Mouse (Mus musculus) thymus, postnatal 36 days (tissue): Measurements from ENCODE around the gene Begain.

ENCODE experiments used
- DNase-seq, 2 experiments: peaks; one replicate each; pipeline ENCODE4 v3.0.0; 2022; ENCODE audit warnings: mixed read lengths in 2 of 2

Begain gene

DNA sequence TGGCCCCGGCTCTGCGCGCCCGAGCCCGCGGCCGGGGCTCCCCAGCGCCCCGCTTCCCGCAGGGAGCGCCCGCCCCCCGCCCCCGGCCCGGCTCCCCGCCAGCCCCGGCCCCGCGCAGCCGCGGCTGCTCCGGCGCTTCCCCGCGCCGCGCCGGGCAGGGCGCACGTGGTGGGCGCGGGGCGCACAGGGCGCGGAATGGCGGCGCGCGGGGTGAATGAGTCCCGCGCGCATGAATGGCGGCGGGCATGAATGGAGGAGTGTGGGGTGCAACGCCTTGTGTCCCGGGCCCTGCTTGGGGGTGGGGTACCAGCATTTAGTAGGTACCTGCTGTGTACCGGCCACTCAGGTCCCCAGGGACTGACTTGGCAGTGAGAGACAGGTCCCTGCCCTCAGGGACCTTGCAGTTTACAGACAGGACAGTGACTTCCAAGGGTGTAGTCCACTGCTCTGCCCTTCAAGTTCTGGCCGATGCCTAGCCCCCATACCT is at the start of gene Begain:
Gene Begain (minus strand): TSS at position 51 of the 487 bp plus-strand sequence.
- peak in 1 of 2 experiments; percentile 31 for DNase-seq

DNA sequence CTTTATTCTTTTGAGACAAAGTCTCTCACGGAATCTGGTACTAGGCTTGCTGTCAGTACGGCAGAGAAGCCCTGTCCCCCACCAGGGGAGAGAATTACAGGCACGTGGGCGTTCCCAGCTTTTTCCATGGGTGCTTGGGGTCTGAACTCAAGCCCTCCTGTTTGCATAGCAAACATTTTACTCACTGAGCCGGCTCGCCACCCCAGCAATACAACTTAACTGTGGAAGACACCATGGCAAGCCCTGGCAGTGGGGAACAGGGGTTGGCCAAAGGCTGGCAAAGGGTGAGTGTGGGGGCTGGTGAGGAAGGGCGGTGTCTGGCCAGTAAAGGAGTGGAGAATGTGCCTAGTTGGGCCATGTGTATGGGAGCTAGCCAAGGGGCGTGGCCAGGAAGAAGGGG is 47.7 kb upstream of the Begain start:
- no peak for DNase-seq

DNA sequence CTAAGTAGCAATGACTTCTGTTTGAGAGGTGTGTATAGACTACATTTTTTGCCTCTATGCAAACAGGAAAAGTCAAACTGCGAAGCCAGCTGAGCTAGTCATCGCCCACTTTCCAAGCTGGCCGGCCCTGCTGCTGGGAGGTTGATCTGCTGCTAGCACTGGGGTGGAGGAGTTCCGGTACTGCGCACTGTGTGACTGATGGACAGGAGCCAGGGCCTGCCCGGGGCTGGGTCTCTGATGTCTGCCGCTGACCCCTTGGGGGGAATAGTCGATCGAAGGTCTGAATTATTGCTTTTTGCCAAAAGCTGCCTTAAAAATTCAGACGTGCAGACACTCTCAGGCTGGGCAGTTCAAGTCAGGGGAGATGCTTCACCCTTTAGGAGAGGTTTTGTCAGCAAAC is 47.1 kb upstream of the Begain start:
- no peak for DNase-seq

DNA sequence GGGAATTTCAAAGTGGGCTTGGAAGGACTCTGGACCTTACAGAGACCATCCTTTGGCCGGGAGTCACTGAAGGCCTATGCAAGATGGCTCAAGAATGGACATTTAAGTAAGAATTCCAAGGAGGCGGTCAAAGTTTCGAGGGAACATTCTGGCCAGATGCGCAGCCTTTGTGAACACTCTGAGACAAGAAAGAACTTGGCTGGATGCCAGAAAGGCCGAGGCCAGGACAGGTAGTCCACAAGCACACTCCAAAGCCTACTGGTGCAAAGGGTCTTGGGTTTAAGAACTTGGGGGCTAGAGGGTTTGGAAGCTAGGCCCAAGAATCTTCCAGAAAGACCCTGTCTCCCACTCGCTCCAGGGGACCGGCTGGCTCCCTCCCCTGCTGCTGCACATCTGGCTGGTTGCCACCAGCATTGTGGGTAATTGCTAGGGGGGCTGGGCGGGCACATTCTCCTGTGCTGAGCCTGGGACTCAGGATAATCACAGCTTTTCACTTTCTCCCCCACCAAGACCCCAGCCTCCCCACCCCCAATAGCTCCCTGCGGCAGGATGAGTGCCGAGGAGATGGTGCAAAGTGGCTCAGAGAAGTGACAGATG is 45.1 kb upstream of the Begain start:
- no peak for DNase-seq

DNA sequence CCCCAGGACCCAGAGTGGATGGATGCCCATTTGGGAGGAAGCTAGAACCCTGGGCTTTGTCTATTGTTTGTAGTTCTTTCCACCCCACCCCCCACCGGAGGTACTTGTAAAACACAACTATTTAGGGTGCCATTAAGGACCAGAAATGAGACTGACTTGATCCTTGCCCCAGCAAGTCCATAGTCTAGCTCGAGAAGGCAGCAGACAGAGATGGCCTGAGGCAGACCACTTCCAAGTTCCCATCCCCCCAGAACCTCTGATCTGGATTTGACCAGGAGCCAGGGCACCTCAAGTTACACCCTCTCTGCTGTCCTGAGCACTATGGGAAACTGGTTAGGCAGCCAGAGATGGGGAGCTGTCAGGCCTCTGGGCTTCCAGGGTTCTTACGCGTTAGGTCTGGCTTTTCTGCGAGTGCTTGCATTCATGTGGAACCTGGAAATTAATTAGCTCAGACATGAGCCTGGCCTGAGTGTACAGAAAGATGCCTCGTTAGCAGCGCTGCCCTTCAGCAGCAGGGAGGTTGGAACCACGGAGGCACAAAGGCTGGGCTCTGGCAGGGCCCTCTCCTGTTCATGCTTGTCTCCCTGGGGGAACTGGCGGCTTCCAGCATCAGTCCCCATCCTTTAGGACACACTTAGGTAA is 44.5 kb upstream of the Begain start:
- no peak for DNase-seq

DNA sequence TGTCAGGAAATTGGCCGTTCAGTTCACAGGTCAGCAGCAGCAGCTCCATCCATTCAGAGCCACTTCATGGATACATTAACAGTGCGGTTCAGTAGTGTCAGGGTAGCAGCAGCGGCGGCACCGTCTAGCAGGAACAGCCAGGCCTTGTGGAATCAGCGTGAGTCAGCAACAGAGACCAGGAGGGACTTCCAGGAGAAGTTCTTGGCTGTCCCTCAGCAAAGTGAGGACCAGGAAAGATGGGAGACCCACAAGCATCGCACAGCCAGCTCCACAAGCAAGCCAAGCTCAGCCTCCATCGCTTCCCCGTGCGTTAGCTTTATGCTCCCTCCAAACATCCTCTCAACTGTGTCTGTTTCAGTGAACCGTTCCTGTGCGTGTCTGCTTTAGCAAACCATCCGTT is 40.9 kb upstream of the Begain start:
- DNase-seq = no peak

DNA sequence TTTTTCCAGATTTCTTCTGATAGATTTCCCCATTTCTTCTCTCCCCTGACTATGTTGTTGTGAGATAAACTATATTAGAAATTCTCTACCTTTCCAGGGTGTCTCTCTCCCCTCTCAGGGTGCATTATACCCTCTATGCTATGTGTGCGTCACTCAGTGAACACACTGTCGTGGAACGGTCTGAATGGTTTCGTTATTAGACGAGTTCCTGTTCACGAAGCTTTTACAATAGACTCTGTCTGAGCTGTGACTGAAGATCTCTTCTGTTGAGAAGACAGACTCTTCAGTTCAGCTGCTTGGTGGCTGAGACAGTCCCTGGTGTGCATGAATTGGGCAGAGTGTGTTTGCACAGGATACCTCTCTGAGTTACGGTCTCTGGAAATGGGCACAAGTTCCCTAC is 32.4 kb upstream of the Begain start:
- no peak for DNase-seq

DNA sequence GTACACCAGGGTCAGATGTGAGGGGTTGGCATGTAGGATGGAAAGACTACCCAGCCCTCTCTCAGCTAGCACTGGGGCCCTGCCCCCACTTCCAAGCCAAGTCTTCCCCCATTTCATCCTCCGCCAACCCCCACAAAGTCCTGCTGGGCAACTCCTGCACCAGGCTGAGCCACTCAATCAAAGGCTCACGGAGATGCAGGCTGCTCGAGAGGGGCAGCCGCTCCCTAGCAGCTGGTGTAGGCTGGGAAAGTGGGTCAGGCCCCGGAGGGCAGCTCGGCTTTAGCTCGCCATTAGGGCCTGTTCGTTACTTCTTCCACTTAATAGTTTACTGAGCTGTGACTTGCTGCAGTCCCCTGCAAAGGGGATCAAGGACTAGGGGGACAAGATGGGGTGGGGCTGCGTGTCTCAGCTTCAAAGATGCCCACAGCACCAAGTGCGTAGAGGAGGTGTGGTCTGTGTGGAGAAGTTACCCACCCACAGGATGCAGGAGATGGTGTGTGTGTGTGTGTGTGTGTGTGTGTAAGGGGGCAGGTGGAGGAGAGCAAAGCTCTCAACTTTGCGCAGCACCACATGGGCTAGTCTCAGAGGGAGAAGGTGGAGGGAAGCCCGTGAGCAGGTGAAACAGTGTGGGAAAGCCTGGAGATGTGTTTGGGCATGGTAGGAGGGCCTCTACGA is 22.6 kb upstream of the Begain start:
- DNase-seq = peak; percentile 54 to 71

DNA sequence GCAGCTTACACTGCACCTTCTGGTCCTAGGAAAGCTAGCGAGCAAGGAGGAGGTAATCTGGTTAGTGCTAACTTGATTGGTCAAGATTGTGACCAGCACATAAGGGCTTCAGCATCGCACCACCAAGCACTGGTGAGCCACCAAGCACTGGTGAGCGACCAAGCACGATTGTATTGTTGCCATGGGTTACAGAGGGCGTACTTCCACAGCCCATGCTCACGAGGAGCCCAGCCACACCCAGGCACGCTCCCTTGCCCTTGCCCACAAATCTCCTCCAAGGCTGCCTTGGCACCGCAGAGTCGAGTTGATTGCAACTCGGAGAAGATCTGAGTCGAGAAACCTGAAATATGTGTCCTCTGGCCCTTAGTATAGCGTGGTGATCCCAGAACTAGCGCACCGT is 22.0 kb upstream of the Begain start:
- no peak for DNase-seq

DNA sequence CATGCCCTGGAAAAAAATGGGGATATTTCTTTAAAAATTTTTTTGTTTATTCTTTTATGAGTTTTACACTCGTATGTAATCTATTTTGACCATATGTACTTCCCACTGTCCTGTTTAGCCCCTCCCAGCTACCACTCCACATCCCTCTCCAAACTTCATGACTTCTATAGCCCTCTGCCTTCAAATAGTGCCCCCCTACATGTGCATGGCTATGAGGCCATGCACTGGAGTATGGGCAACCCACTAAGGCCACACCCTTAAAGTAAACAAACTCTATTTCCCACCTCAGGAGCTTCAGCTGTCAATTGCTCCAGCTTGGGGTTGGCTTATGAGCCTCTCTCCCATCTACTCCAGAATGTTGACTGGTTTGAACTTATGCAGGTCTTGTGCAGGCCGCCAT is 18.1 kb upstream of the Begain start:
- DNase-seq = no peak

DNA sequence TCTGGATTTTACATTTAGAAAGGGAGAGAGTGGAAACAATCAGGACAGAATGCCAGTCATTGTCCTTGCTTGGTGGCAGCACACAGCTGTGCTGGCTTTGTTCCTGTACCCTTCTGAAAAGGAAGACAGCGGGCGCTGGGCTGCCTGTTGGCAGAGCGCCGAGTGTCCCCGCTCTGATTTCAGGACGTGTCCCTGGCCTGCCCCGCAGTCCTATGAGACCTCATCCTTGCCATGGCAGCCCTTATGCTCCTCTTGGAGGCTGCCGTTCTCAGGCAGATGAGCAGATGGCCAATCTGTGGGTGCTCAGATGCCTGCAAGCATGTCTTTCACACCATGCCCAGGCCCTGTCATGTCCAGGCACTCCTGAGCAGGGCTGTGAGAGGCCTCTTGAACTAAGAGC is 17.7 kb upstream of the Begain start:
- DNase-seq = no peak

DNA sequence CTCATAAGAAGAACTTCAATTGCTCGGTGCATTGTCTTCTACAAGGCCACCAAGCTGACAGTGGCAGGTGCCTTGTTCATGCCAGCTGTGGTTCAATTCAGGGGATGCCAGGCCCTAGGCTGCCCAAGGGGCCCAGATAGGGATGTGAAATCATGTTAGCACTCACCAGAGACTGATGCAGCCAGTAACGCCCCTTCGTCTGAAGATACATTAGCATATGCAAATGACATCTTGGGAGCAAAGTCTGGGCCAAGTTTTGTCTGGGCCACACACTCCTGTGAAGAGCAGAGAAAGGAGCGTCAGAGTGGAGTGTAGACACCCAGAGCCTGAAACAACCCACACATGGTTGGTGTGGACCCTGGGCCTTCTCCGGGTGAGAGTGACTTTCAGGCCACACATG is 17.0 kb upstream of the Begain start:
- no peak for DNase-seq

DNA sequence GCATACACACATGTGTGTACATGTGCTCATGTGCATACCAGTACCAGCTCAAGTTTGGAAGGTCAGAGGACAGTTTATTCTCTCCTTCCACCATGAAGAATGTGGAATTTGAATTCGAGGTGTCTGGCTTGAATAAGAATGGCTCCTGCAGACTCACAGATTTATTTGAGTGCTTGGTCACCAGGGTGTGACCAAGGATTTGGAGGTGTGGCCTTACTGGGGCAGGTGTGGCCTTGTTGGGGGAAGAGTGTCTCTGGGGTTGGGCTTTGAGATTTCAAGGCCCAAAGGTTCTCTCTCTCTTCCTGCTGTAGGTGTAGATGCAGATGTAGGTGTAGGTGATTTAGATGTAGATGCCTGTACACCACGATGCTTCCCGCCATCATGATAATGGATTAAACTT is 15.5 kb upstream of the Begain start:
- DNase-seq = no peak

DNA sequence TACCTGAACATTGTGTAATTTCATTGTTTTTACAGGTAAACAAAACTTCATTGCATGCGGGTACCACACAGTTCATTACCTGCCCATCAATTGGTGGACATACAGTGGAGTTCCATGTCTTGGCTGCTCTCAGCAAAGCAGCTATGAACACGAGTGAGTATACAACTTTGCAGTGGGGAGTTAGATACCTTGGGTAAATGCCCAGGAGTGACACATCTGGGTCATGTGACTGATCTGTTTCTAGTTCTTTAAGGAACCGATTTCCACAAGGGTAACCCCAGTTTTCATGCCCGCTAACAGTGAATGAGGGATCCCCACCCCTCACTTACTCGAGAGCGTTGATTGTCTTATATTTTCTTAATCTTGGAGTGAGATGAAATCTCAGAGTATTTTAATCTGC is 9.0 kb upstream of the Begain start:
- DNase-seq = no peak

DNA sequence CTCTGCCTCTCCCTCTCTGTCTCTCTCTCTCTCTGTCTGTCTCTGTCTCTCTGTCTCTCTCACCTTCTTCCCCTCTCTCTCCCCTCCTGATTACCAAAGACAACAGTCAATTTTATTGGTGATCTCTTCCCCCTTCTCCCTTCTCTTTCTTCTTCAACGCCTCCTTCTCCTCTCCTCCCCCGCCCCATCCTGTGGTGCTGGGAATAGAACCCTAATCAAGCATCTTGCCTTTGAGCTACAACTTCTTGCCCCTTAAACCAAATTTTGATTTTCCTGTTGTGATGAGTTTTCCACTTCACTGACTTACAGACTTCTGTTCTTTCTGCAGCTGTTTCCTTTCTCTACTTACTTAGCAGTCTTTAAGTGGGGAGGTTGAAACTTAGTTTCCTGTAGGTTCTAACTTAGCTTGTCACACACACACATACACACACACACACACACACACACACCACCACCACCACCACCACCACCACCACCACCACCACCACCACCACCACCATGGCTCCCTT is 6.8 kb upstream of the Begain start:
- DNase-seq = no peak

DNA sequence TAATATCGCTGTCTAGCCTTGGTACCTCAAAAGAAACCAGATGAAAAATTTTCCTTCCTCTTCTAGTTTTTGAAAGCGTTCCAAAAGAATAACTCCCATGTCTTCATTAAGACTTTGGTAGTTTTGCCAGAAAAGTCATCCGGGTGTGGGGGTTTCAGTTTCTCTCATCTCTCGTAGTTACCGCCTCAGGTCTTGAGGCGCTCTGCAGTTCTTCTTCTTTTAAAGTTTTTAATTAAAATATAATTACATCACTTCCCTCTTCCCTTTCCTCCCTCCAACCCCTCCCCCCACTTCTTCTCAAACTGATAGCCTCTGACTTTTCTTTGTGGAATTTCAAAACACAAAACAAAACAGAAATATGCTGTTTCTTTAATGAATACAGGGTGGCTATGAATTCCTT is 6.1 kb upstream of the Begain start:
- DNase-seq = no peak

DNA sequence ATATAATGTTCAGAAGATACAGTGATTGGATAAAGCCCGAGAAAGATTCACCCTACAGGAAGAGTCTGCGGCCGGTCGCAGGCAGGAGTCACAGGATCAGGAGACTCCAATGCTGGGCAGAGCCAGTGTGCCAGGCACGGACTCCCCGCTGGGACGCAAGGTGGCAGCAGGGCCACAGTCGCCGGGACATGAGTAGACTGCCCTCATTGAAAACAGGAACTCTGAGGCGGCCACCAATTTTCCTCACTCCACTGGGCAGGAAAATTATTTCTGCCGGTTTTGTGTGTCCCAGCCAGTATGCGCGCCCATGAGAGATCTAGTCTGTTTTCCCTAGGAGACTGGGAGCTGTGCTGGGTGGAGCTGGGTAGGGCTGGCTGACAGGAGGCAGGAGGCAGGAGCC is 3.2 kb upstream of the Begain start:
- DNase-seq = no peak

DNA sequence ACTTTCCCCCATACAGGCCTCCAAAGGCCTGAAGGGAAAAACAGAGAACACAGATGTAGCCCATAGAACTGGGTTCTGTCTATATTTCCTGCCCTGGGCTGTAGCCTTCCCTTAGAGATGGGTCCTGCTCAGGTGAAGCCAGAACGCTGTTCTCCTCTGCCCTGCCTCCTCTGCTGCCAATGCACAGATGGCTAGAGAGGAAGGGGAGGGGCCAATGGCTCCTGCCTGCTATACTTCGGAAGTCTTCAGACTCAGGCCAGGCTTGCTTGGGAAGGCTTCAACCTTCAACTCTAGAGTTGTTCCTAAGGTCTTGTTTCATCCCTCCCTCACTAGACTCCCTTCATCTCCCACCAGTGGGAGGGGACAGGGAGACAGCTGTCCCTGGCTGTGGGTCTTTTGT is 1.7 kb upstream of the Begain start:
- DNase-seq = peak; percentile 50 to 58

DNA sequence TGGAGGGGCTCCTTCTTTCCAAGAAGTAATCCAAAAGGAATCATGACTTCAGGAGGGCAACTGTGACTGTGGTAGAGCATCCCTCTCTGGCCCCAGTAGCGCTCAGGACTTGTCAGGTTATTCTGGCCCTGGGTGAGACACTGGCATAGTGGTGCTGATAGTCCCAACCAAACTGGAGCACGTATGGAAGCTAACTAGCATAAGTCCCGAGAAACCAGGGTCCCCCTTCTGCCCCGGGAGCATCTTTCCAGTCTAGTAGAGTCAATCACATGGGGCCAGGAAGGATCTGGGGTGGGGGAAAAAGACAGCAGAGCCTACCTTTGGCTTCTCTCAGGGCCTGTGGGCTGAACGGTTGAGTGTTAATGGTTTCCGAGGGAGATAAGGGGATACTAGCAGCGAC is 721 bp upstream of the Begain start:
- no peak for DNase-seq

DNA sequence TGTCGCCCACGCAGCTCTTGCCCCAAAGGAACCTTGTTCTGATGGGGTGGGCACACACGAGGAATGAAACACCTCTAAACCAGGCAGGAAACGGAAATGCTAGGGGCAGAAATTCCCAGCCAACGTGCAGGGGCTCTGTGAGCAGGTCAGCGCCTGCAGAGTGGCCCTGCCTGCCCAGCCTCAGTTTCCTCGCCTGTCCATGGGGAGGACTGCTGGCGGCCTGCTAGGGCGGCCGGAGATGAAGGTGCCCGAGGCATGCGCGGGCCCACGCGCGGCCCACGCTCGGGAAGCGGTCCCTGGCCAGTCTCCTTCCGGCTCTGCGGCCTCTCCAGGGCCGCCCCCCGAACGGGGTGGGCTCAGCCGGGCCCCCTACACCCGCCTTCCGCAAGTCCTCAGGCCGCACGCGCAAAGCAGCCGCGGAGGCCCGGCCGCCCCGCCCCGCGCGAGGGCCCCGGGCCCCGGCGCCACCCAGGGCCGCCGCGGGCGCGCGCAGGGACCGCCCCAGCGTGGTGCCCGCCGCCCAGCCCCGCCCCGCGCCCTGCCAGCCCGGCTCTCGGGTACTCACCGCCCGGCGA is 369 bp downstream of the Begain start:
- DNase-seq = peak; percentile 62 to 79

DNA sequence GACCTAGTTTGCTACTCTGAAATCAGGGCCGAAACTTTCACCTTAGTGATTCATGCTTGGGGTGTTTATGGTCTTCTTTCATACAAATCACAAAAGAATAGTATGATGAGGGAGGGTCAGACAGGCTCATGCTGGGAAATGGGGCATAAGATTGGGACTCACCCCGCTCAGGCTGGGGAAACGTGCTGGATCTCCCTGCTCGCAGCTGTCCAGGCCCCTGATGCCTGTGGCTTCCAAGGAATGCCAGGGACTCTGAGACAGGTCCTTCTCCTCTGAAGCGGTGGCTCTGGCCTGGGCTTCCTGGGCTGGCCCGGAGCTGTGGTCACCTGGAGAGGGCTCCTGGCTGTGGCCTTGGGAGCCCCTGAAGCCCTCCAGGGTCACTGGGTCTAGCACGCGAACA is 9.4 kb downstream of the Begain start:
- DNase-seq = peak in 1 of 2 experiments; percentile 6

DNA sequence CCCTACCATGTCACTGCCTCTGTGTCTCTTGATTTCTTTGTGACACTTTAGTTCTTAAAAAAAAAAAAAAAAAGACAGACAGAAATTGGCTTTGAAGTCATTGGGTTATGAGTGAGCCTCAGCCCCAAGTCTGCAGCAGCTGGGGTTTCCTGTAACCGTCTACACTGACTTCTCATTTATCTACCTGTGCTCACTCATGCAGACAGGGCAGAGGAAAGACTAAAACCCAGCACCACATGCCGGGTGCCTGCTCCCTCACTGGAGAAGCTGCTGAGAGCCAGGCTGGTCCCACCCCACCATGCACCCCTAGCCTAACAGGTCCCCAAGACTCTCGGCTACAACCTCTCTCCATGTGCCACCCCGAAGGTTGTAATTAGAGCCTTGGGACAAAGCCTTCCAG is 10.3 kb downstream of the Begain start:
- DNase-seq = peak; percentile 39 to 58

DNA sequence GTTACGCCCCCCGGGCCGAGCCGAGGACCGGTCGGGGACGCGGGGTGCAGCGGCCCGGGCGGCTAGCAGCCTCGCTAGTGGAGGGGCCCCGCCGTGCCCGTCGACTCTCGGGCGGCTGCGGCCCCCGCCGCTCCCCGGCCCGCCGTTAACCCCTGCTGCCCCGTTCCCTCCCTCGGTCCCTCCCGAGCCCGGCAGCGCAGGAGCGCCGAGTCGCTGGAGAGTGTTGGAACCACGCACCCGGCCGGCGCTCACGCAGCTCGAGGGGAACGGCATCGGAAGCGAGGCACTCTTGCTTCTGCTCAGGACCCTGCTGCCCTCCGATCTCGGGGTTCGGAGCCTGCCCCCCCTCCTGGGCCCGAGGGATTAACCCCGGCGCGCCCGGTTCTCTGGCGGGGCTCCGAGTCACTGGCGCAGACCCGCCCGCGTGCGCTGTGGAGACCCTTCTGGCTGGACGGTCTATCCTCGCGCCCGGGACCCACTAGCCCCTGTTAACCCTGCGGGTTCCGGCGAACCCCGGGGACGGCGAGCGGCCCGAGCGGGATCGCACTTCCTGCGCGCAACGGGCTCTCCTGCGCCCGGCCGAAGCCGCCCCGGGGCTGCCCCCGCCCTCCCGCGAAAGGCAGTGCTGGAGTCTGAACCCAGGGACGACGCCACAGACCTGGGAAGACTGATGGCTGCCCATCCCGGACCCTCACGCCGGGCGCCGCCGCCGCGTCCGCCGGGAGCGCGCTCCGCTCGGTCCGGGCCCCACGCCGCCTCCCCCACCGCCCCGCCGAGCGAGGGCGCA is 14.8 kb downstream of the Begain start:
- no peak for DNase-seq
